Mouse (Mus musculus) forebrain, embryonic 15.5 days (tissue): ENCODE measurements at regions not wholly inside any gene's neighbourhood (a gene's known extent, or its start where the extent isn't known, plus 50 kb on each side); places are given as distances from the start of the nearest gene placed in this dataset.
"Not testable (repeated sequence)": the region's sequence is repeated elsewhere in the genome, so short reads cannot be mapped to it uniquely, and the experiment has no call there.

ENCODE experiments used
- ATAC-seq: fragments of 200-750 bp; cut with Nextera tagmentation; replicated peaks from 2 replicates; pipeline ENCODE4 v1.8.0; 2017; ENCODE audit warnings: mild to moderate bottlenecking, moderate TSS enrichment, moderate library complexity
- H3K27ac ChIP-seq: fragments of 300-500 bp; sonication (generic); replicated peaks from 2 replicates; pipeline ENCODE4 v1.5.1; 2015; ENCODE audit warnings: mild to moderate bottlenecking, inconsistent platforms
- H3K27me3 ChIP-seq: fragments of 300-500 bp; sonication (generic); 2 replicates; pipeline ENCODE4 v1.6.1; 2015; ENCODE audit warnings: inconsistent platforms
- H3K36me3 ChIP-seq: fragments of 300-500 bp; sonication (generic); 2 replicates; pipeline ENCODE4 v1.6.1; 2015; ENCODE audit warnings: mild to moderate bottlenecking, inconsistent platforms
- H3K4me1 ChIP-seq: fragments of 300-500 bp; sonication (generic); 2 replicates; pipeline ENCODE4 v1.6.1; 2015; ENCODE audit warnings: inconsistent platforms
- H3K4me2 ChIP-seq: fragments of 300-500 bp; sonication (generic); replicated peaks from 2 replicates; pipeline ENCODE4 v1.6.1; 2015; ENCODE audit warnings: mild to moderate bottlenecking, inconsistent platforms
- H3K4me3 ChIP-seq: fragments of 300-500 bp; sonication (generic); 2 replicates; pipeline ENCODE4 v1.5.1; 2015; ENCODE audit warnings: mild to moderate bottlenecking, inconsistent platforms
- H3K9ac ChIP-seq: fragments of 300-500 bp; sonication (generic); replicated peaks from 2 replicates; pipeline ENCODE4 v1.6.1; 2015; ENCODE audit warnings: mild to moderate bottlenecking, inconsistent platforms
- H3K9me3 ChIP-seq: fragments of 300-500 bp; sonication (generic); 2 replicates; pipeline ENCODE4 v1.6.1; 2016; ENCODE audit warnings: inconsistent platforms
- WGBS: fragments of 180-500 bp; shearing (Covaris S2); methylation state at CpG from one replicate; pipeline ENCODE4 v1.1.7; 2015; ENCODE audit warnings: mixed read lengths; 5-methylcytosine and 5-hydroxymethylcytosine counted together

DNA sequence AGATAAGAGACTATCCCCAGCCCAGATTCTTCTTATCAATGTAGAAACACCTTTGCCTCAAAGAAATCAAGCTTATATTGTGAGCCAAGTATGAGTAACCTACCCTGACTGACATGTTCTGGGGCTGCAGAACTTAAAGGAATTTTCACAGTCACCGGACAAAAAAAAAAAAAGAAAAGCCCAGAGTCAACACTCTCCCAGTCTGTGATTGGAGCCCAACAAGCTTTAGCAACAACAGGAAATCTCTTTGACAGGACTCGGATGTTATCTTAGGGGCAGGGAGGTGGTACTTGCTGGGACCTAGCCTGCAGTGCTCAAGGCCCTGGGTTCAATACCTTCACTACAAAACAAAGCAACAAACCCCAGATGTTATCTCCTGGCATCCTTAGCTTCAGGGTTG is 114.2 kb downstream of the Nectin1 start:
- WGBS, result 71% methylated on average over 2 of the region's 2 CpGs
- Histone ChIP-seq H3K9ac (no peak overlapping the region), H3K9me3 (no peaks in the 10 kb centered on the region), H3K4me2 (no peak overlapping the region), H3K27me3 (no peaks in the 10 kb centered on the region), H3K27ac (no peak overlapping the region), H3K4me1 (peaks cover 4% of the 10 kb centered on the region; the same call in 1 of the 2 replicates), H3K36me3 (no peaks in the 10 kb centered on the region), H3K4me3 (no peak overlapping the region)
- no peak for ATAC-seq

DNA sequence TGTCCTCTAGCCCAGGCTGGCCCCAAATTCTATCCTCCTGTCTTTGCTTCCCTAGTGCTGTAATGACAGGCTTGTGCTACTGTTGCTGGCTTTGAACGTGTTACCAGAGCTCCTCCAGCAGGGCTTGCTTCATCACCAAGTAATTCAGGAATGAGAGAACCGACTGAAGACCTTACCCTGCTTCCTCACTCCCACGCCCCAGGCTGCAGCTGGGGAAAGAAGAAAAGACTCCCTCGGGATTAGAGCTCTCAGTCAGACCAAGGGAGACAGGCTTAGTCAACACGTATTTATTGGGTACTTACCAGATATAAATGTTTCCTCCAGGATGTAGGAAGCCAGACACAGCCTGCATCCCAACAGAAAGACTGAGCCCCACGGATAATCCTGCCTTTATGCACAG is 115.0 kb downstream of the Nectin1 start:
- Histone ChIP-seq H3K9me3 (no peaks in the 10 kb centered on the region), H3K36me3 (no peaks in the 10 kb centered on the region), H3K27me3 (no peaks in the 10 kb centered on the region), H3K4me2 (no peak overlapping the region), H3K4me3 (no peak overlapping the region), H3K4me1 (peaks cover 8% of the 10 kb centered on the region), H3K27ac (no peak overlapping the region), H3K9ac (no peak overlapping the region)
- no peak for ATAC-seq
- WGBS, result 24% methylated on average over 6 of the region's 6 CpGs

DNA sequence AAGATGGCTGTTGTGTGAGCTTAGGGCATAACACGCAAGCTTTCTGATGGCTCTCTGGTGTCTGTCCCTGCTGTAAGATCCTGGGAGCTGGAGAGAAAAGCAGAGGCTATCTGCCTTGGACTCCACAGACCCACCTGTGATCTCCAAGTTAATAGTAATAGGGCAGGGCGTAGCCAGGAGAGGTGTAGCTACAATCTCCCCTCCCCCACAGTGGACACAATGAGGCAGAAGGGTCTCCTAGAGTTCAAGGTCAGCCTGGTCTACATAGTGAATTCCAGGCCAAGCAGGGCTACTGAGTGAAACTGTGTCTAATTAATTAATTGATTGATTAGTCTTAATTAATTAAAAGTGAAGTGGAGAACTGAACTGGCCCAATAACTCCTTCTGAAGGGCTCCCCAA is 116.5 kb downstream of the Nectin1 start:
- H3K4me1 ChIP-seq, result peaks cover 18% of the 10 kb centered on the region
- no peak overlapping the region for H3K4me3 ChIP-seq
- no peaks in the 10 kb centered on the region for H3K36me3 ChIP-seq
- H3K9ac ChIP-seq, result no peak overlapping the region
- no peaks in the 10 kb centered on the region for H3K9me3 ChIP-seq
- no peak for ATAC-seq
- H3K27ac ChIP-seq, result no peak overlapping the region
- no peaks in the 10 kb centered on the region for H3K27me3 ChIP-seq
- WGBS, result 93% methylated on average over 2 of the region's 2 CpGs
- H3K4me2 ChIP-seq, result no peak overlapping the region

DNA sequence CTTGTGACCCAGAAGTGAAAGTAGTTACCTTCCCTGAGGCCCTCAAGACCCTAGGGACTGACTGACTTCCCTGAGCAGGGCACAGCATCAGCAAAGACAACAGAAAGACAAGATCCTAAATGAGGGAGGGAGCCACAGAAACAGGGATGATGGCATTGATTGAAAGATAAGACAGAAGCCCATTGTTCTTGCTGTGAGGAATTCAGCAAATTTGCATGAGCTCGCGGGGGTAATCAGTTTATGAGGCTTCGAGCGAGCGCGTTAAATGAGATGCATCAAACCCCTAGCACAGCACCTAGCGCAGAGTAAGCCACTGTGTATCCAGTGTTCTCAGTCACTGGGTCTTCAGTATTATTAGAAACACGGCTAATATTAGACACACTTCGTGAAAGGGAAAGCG is 117.6 kb downstream of the Nectin1 start:
- Histone ChIP-seq H3K27me3 (no peaks in the 10 kb centered on the region), H3K27ac (peak overlapping the region; percentile 24; the same call in 1 of the 2 replicates), H3K36me3 (no peaks in the 10 kb centered on the region), H3K9ac (no peak overlapping the region), H3K4me2 (no peak overlapping the region), H3K9me3 (no peaks in the 10 kb centered on the region), H3K4me3 (no peak overlapping the region), H3K4me1 (peaks cover 18% of the 10 kb centered on the region)
- ATAC-seq, result no peak
- 24% methylated on average over 10 of the region's 10 CpGs for WGBS

DNA sequence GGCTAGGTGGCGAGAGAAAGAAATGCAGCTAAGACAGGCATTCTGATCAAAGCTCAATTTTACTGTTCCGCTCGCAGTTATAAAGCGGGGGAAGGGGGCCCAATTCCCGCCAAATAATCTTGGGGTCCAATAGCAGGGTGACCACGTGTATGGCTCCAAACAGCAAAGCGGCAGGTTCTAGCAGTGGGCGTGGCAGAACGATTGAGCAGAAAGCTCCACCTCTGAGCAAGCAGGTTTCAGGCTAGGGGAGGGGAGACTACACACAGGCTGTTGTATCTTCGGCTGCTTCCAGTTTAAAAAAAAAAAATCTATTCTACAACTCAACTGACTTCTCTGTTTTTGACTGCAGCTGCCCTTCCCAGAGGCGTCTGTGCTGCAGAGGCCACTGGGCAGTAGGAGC is 118.2 kb downstream of the Nectin1 start:
- H3K36me3 ChIP-seq, H3K27ac ChIP-seq, H3K27me3 ChIP-seq, ATAC-seq, H3K9me3 ChIP-seq, H3K9ac ChIP-seq, H3K4me2 ChIP-seq, H3K4me3 ChIP-seq: not testable (repeated sequence)
- WGBS, result 20% methylated on average over 11 of the region's 11 CpGs
- H3K4me1 ChIP-seq, result peaks cover 19% of the 10 kb centered on the region

DNA sequence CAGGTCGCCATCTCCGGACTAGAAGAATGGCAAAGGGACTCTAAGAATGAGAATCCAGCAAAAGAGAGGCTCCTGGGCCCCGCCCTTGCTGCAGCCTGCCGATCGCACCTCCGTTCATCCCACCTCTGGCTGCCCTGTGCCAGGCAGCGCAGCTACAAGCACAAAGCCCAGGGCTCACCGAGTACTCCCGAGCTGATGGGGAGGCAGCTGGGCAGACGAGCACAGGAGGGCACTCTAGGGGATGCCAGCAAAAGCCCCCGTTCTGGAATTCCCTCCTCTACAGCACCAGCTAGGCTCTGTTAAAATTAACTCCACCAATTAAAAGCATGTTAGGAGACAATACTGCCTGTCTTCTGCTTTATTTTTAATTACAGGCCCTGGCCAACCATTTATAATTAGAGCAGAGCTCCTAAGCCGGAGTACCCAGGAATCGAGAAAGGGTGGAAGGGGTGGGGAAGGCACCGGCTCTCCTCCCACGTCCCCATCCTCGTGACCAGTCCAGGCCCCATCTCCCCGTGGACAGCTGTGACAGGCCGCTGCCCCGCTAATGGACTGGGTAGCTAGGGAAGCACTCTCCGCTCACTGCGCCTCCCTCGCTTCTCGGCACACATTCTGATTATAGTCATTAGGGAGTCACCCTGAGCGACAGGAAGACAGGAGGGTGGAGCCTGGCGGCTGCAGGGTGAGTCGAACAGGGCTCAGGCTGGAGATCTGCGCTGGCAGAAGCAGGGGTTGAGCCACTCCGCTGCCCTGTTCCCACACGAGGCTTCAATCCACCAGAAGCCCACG is 120.0 kb downstream of the Nectin1 start:
- H3K36me3 ChIP-seq, result no peaks in the 10 kb centered on the region
- peak overlapping the region; percentile 77 for H3K27ac ChIP-seq
- peak overlapping the region; percentile 44 for H3K4me2 ChIP-seq
- peak overlapping the region; percentile 22 for H3K4me3 ChIP-seq
- peaks cover 20% of the 10 kb centered on the region for H3K4me1 ChIP-seq
- H3K9me3 ChIP-seq, result no peaks in the 10 kb centered on the region
- WGBS, result under 1% methylated on average over 30 of the region's 30 CpGs
- H3K27me3 ChIP-seq, result no peaks in the 10 kb centered on the region
- peak overlapping the region; percentile 32 for H3K9ac ChIP-seq
- ATAC-seq, result peak; percentile 87

DNA sequence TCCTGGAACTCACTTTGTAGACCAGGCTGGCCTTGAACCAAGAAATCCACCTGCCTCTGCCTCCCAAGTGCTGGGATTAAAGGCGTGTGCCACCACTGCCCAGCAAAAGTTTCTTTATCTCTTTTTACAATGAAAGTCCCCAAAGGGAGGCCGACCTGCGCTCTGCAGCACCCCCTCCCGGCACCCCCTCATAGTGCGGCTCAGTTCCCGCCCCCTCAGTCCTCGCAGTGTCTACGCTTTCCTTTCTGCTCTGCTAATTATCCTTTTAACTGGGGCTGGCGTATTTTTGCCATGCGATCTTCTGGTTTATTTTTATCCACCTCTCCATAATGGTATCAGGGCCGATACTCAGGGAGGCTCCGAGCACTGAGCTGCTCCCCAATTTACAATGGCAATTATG is 123.0 kb downstream of the Nectin1 start:
- Histone ChIP-seq H3K27ac (no peak overlapping the region), H3K4me2 (no peak overlapping the region), H3K27me3 (no peaks in the 10 kb centered on the region), H3K9me3 (no peaks in the 10 kb centered on the region), H3K4me3 (no peak overlapping the region), H3K4me1 (peaks cover 20% of the 10 kb centered on the region), H3K9ac (no peak overlapping the region), H3K36me3 (no peaks in the 10 kb centered on the region)
- 54% methylated on average over 12 of the region's 12 CpGs for WGBS
- ATAC-seq, result no peak

DNA sequence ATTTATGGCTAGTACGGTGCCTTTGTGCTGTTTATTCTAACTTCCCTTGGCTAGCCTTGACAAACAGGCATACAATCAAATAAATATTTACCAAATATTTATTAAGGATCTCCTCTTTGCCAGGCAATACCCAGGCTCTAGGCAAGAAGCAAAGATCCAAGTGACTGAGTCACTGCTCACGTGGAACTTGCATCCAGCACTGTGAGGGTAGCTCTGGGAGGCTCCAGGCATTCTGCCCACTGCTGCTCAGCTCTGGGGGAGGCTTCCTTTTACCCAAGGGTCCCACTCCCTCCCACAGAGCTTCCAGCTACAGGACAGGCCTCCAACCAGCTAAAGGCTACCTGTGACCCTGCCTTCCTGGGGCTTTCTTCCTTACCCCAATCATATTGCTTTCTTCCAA is 130.1 kb downstream of the Nectin1 start:
- no peaks in the 10 kb centered on the region for H3K9me3 ChIP-seq
- ATAC-seq, result no peak
- H3K4me3 ChIP-seq, result no peak overlapping the region
- peaks cover 4% of the 10 kb centered on the region; the same call in 1 of the 2 replicates for H3K27me3 ChIP-seq
- H3K4me2 ChIP-seq, result no peak overlapping the region
- 72% methylated on average over 2 of the region's 2 CpGs for WGBS
- no peak overlapping the region for H3K9ac ChIP-seq
- no peaks in the 10 kb centered on the region for H3K36me3 ChIP-seq
- no peak overlapping the region for H3K27ac ChIP-seq
- H3K4me1 ChIP-seq, result peaks cover 2% of the 10 kb centered on the region; the same call in 1 of the 2 replicates

DNA sequence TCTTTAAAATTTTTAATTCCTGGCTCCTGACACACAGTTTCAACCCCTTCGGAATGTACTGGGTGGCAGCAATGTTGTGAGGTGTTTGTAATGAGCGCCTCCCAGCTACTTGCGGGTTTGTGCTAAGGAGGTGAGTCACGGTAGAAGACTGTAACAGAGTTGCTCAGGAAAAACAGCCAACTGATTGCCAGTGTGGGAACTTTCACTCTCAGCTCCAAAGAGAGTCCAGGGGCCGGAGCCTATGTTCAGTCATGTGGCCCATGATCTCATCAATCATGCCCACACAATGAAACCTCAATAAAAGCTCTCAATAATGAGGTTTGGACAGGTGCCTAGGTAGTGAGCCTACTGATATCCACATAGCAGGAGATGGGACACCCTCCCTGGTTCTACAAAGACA is 130.5 kb downstream of the Nectin1 start:
- no peak overlapping the region for H3K4me2 ChIP-seq
- no peak overlapping the region for H3K4me3 ChIP-seq
- no peak overlapping the region for H3K9ac ChIP-seq
- H3K4me1 ChIP-seq, result peaks cover 7% of the 10 kb centered on the region
- no peak overlapping the region for H3K27ac ChIP-seq
- peaks cover 5% of the 10 kb centered on the region; the same call in 1 of the 2 replicates for H3K27me3 ChIP-seq
- H3K36me3 ChIP-seq, result no peaks in the 10 kb centered on the region
- H3K9me3 ChIP-seq, result no peaks in the 10 kb centered on the region
- ATAC-seq, result no peak
- WGBS, result 75% methylated on average over 5 of the region's 5 CpGs

DNA sequence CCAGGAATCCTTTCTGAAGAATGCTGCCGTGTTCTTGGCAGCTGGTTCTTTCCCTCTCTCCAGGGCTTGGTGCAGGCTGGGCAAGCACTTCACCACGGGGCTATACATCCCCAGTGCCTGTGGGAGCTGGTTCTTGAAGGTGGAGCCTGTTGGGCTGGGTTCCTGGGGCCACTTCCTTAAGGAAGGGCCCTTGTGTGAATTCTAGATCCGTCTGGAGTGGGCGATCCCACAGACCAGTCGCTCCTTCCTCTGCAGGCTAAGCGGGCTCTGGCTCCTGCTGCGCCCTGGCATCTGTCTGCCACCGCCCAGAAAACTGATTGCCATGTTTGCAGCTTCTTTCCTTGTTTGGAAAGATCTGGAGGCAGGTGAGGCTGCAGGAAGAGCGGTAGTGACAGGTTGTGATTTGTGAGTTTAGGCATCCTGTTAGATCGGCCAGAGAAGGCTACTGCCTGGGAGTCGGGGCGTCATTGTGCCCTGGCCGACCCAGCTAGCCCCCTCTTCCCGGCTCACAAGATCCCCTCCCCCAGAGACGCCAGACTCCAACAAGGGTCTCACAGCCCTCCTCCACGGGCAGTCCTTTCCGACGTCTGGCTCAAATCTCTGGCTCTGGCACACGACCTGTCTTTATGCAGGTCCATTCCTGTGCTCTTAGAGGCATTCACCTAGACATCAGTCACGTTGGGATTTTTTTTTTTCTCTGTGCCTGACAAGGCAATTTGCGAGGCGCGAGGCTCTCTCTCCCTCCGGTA is 135.6 kb downstream of the Nectin1 start:
- ATAC-seq, result peak; percentile 51
- Histone ChIP-seq H3K27me3 (peaks cover 8% of the 10 kb centered on the region; the same call in 1 of the 2 replicates), H3K4me2 (peak overlapping the region; percentile 78), H3K9me3 (no peaks in the 10 kb centered on the region), H3K36me3 (no peaks in the 10 kb centered on the region), H3K4me1 (peaks cover 18% of the 10 kb centered on the region), H3K4me3 (peak overlapping the region; percentile 42), H3K27ac (peak overlapping the region; percentile 31; the same call in 1 of the 2 replicates), H3K9ac (peak overlapping the region; percentile 51)
- 4% methylated on average over 24 of the region's 24 CpGs for WGBS

DNA sequence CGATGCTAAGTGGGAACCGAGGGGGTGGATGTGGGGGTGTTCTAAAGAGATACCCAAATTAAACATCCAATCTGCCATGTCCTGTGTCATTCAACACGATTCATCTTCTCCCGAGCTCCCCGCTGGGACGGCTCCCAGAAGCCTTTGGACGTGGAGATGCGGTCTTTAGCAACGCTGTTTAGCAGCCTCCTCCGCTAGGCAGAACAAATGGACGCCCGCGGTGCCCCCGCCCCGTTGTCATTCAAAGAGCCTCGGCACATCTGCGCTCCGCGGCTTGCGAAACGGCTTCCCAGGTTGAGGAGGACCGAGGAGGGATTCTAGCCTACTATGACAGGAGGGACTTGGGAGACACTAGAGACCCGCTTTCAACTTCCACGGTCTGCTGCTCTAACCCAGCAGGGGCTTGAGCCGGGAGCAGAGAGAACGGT is 136.2 kb downstream of the Nectin1 start:
- peak overlapping the region; percentile 51 for H3K9ac ChIP-seq
- under 1% methylated on average over 26 of the region's 26 CpGs for WGBS
- peaks cover 8% of the 10 kb centered on the region; the same call in 1 of the 2 replicates for H3K27me3 ChIP-seq
- peaks cover 18% of the 10 kb centered on the region for H3K4me1 ChIP-seq
- no peaks in the 10 kb centered on the region for H3K9me3 ChIP-seq
- peak overlapping the region; percentile 78 for H3K4me2 ChIP-seq
- H3K4me3 ChIP-seq, result peak overlapping the region; percentile 42
- H3K36me3 ChIP-seq, result no peaks in the 10 kb centered on the region
- peak; percentile 69 for ATAC-seq
- peak overlapping the region; percentile 31 for H3K27ac ChIP-seq

DNA sequence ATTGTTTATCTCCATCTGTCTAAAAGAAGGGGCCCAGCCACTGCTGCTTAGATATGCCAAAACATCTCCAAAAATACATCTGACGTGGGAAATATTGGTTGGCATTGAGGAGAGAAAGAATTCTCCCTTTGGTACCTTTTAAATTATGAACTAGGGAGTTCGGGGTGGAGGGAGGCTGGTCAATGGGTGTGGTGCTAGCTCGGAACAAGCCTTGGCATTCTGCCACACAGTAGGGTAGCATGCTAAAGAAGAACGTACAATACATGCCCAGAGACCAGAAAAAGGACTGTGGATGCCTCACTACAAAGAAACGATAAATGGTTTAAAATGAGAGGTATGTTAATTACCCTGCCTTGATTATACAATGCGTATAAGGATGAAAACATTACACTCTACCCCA is 149.3 kb downstream of the Nectin1 start:
- no peak overlapping the region for H3K4me3 ChIP-seq
- peaks cover 18% of the 10 kb centered on the region for H3K4me1 ChIP-seq
- H3K9me3 ChIP-seq, result no peaks in the 10 kb centered on the region
- WGBS, result 14% methylated on average over 6 of the region's 6 CpGs
- H3K27me3 ChIP-seq, result no peaks in the 10 kb centered on the region
- H3K27ac ChIP-seq, result no peak overlapping the region
- no peaks in the 10 kb centered on the region for H3K36me3 ChIP-seq
- ATAC-seq, result no peak
- no peak overlapping the region for H3K4me2 ChIP-seq
- no peak overlapping the region for H3K9ac ChIP-seq
